Mouse (Mus musculus): ENCODE data around the gene Efcab5. TPM values are rescaled to one million over a fixed set of nuclear protein-coding genes. Genes with fewer than 3 reads are reported as not detected.
"Not testable (repeated sequence)": the region's sequence is repeated elsewhere in the genome, so short reads cannot be mapped to it uniquely, and the experiment has no call there.

Gene Efcab5
- total RNA-seq, 2 experiments from 2014 or later = 0.10 to 0.13 TPM

- DNase-seq = no peak
Observed at GRCm38 (mm10) chr11:77096581-77096980, 92.2 kb downstream of the Efcab5 start.

DNA sequence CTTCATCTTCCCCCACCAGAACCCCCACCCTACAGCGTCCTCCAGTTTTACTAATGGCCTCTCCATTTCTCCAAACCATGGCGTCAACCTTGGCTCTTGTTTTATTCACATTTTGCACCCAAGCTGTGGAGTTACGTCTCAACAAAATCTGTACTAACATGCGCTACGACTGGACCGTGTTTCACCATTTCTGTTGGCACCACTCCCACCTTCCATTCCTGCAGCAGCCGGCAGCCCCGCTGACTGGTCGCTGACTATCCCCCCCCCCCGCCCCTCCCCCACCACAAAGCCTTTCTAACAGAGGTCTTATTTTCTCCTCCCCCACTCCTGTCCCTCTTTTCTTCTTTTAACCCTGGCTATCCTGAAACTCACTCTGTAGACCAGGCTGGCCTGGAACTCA is 93.6 kb downstream of the Efcab5 start:
- DNase-seq = no peak

DNA sequence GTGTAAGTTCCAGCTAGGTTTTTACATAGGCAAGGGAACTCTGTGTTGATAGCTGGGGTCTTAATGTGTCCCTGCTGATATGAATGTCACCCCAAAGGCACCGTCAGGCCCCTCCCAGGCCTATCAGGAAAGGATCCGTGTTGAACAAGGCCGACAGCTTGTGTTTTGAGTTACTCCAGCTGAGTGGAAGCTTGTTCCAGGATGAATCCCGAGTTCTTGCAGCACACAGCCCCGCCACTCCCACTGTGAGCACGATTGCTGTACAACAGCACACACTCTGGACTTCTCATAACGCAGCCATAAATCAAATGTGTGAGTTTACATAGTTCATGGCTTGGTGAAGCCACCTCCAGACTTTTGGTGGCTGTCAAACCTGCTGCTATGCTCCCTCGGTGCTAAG is 94.6 kb downstream of the Efcab5 start:
- no peak for DNase-seq

- no peak for DNase-seq
Observed at GRCm38 (mm10) chr11:77093208-77093607, 95.6 kb downstream of the Efcab5 start.

GRCm38 (mm10) chr11:77089162-77089561 is 99.6 kb downstream of the Efcab5 start:
- DNase-seq = no peak

- DNase-seq = no peak
Observed at GRCm38 (mm10) chr11:77087004-77087403, 101.8 kb downstream of the Efcab5 start.

GRCm38 (mm10) chr11:77084001-77084682 is 104.6 kb downstream of the Efcab5 start:
- DNase-seq = no peak

DNA sequence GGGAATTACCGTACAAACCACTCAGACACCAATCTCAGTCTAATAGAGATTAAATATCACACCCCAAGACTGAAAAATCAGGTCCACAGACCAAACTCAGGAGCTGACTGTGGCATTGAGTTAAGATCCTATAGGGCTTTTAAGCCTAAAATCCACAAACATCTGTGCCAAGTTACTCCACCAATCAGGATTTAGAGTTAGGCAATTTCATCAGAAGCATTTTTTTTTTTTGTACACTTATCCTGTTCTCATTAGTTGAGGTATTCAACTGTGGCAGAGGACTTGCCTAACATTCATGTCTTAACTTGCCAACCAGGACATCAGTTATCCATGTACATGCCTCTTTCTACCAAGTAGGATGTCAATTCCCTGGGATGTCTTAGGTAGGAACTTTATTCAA is 109.4 kb downstream of the Efcab5 start:
- DNase-seq = no peak

DNA sequence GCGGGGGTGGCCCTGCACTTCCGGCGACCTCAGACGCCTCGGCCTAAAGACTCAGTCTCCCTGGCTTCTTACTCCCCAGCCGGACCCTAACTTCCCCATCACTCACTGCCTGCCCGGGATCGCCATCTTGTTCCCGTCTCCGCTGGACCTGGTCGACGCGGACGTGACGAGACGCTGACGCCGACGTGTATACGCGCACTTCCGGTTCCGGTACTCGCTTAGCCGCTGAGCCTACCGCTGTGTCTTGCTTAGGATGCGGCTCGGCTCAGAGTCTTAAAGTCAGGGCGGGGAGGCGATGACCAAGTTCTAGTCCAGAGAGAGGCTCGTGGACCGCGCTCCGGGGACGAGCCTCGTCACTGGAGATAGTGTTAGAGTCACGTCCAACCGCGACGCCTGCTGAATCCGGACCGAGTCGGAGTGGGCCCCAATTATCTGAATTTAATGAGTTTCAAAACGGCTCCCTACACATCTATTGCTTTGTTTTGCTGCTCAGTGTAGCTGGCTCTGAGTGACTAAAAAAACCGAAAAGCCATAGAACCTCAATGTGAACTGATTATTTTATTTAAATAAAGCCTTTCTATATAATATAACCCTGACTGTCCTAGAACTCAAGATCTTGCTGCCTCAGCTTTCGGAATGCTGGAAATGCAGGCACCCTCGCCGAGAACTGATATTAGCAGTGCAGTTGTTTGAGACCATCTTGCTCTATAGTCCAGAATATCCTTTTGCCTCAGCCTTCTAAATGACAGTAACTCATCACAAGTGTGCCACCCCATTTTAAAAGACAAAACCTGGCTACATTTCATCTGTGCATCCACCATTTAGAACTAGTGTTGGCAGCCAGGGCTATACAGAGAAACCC is 110.3 kb downstream of the Efcab5 start, which contains the start of gene Nsrp1:
Gene Nsrp1, minus strand, starts transcription at position 163 of the 862 bp plus-strand sequence.
- DNase-seq = peak; percentile 88

DNA sequence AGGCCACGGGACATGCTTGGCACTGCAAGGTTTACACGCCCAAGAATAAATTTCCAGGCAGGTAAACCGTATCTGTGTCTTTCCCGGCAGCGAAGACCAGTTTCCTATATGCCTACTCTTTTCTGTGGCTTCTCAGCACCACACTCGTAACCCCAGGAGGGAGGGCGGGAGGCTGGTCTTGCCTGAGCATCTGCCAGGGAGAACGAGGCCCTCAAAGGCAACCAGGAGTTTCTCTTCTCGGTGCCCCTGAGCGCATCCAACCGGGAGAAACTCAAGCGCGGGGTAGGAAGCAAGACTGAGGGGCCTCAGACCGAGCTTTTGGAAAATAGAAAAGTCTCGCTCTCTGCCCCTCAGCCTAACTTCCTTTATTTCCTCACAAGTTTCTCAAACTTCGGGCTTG is 111.0 kb downstream of the Efcab5 start:
- DNase-seq = peak; percentile 14

GRCm38 (mm10) chr11:77077331-77077730 is 111.4 kb downstream of the Efcab5 start:
- not testable (repeated sequence) for DNase-seq

DNA sequence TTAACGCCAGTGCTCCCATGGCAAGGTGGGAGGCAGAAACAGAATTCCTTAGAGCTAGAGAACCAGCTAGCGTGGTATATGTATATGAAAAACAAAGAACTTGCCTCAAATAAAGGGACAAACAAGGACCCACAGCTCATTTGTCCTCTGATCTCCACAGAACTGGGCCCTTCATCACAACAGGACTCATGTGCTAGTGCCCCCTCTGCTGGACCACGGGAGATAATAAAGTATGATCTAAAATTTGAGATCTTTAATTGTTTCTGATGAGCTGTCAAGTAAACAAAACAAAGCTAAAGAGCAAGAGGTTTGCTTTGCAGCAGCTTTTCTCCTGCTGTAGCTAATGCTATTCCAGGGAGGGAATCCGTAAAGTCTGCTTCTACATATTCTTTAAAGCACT is 118.0 kb downstream of the Efcab5 start:
- no peak for DNase-seq

DNA sequence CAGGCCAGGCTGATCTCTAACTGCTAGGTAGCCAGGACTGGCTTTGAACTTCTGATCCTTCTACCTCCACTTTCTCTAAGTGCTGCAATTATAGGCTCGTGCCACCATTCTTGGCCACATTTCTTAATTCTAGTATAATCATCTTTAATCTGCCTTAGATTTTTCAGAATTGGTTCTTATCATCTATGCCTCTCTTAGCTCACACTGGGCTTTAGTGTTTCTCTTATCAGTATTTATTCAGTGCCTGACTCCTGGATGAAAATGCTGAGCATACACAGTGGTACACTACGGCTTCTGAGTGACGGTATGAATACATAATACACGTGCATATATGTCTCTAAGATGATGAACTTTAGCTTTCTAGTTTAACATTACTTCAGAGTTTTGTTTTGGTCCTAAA is 119.9 kb downstream of the Efcab5 start:
- no peak for DNase-seq

- no peak for DNase-seq
Observed at GRCm38 (mm10) chr11:77063406-77063805, 125.4 kb downstream of the Efcab5 start.

DNA sequence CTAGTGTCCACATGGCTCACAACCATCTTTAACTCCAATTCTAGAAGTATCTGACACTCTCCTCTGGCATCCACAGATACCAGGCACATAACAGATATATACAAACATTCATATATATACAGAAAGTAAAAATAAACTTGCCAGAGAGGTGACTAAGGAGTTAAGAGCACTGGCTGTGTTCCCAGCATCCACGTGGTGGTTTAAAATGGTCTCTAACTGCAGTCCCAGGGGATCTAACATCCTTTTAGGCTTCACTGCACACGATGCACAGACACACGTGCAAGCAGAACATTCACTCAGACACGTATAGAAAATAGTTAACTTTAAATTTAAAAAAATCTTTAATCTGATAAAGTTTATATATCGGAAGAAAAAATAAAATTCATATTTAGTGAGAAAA is 126.8 kb downstream of the Efcab5 start:
- DNase-seq = no peak

DNA sequence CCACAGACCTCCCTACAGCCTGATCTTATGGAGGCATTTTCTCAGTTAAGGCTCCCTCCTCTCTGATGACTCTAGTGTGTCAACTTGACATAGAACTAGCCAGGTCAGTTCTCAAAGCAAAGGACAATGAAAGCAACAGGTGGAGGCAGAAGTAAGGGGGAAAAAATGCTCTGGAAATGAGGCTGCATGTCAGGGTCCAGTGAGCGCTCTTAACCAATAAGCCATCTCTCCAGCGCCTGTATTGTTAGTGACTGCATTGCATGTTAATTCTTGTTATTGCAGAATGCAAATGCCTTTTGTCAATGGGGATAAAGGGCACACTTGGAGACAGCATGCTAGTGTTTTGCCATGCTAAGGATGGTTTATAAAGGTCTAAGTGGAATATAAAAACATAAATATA is 146.0 kb downstream of the Efcab5 start:
- DNase-seq = no peak

- DNase-seq = no peak
Observed at GRCm38 (mm10) chr11:77041891-77042290, 146.9 kb downstream of the Efcab5 start.

Small RNA genes within 50 kb of the gene (microRNA-seq; reads per million reads assigned to microRNA genes)
- gene Mir423 (ENCODE audit: borderline replicate concordance in 2 of 2) = 522 to 908 reads per million in 2 experiments

Other genes starting within 250 kb of the Efcab5 start
- gene Slc6a4, start 190.4 kb downstream of the Efcab5 start, total RNA-seq (2021) = under 1 TPM in 1 of 2 experiments, not detected in 1; 0.56 TPM
- 10 to 100 TPM in 1 of 2 experiments, 1 to 10 TPM in 1; 9.5 to 10.3 TPM for gene Nsrp1, start 110.5 kb downstream of the Efcab5 start, total RNA-seq (2021)
- gene Ssh2, start 27.3 kb upstream of the Efcab5 start, total RNA-seq (2021) = 10 to 100 TPM; 35.3 to 44.3 TPM

All from gastrocnemius, postnatal 25 days (tissue).